Mouse (Mus musculus) myocyte (in vitro differentiated cells): ENCODE data around the gene 4930568D16Rik. TPM values are rescaled to one million over a fixed set of nuclear protein-coding genes. Genes with fewer than 3 reads are reported as not detected.

ENCODE experiments used
- H3K27me3 ChIP-seq: one replicate; pipeline ENCODE4 v1.6.1; 2011; ENCODE audit not compliant: control insufficient read depth, insufficient read depth, insufficient read length
- H3K36me3 ChIP-seq: one replicate; pipeline ENCODE4 v1.6.1; 2011; ENCODE audit not compliant: control insufficient read depth, insufficient read depth
- H3K4me2 ChIP-seq: one replicate; pipeline ENCODE4 v1.6.1; 2011; ENCODE audit warnings: low read depth, control low read depth
- H3K4me3 ChIP-seq: one replicate; pipeline ENCODE4 v1.5.1; 2011; ENCODE audit warnings: mild to moderate bottlenecking, control low read depth, moderate library complexity
- H3K79me2 ChIP-seq: one replicate; pipeline ENCODE4 v1.6.1; 2011; ENCODE audit not compliant: control insufficient read depth, insufficient read depth
- H3ac ChIP-seq: one replicate; pipeline ENCODE4 v1.6.1; 2011; ENCODE audit not compliant: control insufficient read depth, insufficient read length
- CEBPB ChIP-seq: IDR thresholded peaks from 2 replicates; pipeline ENCODE4 v1.6.1; 2011; ENCODE audit warnings: mild to moderate bottlenecking, moderate library complexity; ENCODE audit not compliant: poor library complexity, insufficient read depth, severe bottlenecking
- E2F4 ChIP-seq: IDR thresholded peaks from one replicate; pipeline ENCODE4 v1.6.1; 2011; ENCODE audit warnings: mild to moderate bottlenecking, control low read depth, moderate library complexity; ENCODE audit not compliant: insufficient read depth
- MAX ChIP-seq: IDR thresholded peaks from one replicate; pipeline ENCODE4 v1.6.1; 2011; ENCODE audit warnings: low read depth, mild to moderate bottlenecking, control low read depth
- MYOD1 ChIP-seq, 3 experiments: IDR thresholded peaks; one replicate each; pipeline ENCODE4 v1.6.1; 2011; ENCODE audit warnings: control low read depth in 2 of 3, low read depth in 2 of 3, mild to moderate bottlenecking in 2 of 3, moderate library complexity in 1 of 3; ENCODE audit not compliant: insufficient read length in 2 of 3, control insufficient read depth in 1 of 3
- MYOG ChIP-seq, 3 experiments: IDR thresholded peaks; one replicate each; pipeline ENCODE4 v1.6.1; 2011; ENCODE audit warnings: control low read depth in 2 of 3, low read depth in 2 of 3, mild to moderate bottlenecking in 2 of 3; ENCODE audit not compliant: insufficient read length in 2 of 3, control insufficient read depth in 1 of 3, insufficient read depth in 1 of 3
- POLR2A ChIP-seq: IDR thresholded peaks from one replicate; pipeline ENCODE4 v1.6.1; 2011; ENCODE audit warnings: low read depth, mild to moderate bottlenecking, control low read depth, moderate library complexity; ENCODE audit not compliant: insufficient read length
- POLR2AphosphoS2 ChIP-seq: IDR thresholded peaks from one replicate; pipeline ENCODE4 v1.6.1; 2011; ENCODE audit warnings: low read depth, control low read depth; ENCODE audit not compliant: insufficient read length
- REST ChIP-seq: IDR thresholded peaks from one replicate; pipeline ENCODE4 v1.6.1; 2011; ENCODE audit warnings: mild to moderate bottlenecking, control low read depth, moderate library complexity; ENCODE audit not compliant: insufficient read depth, insufficient read length
- SRF ChIP-seq: IDR thresholded peaks from one replicate; pipeline ENCODE4 v1.6.1; 2011; ENCODE audit warnings: low read depth; ENCODE audit not compliant: control insufficient read depth, insufficient read length
- TCF12 ChIP-seq: IDR thresholded peaks from one replicate; pipeline ENCODE4 v1.6.1; 2011; ENCODE audit warnings: mild to moderate bottlenecking, control low read depth; ENCODE audit not compliant: poor library complexity, insufficient read depth, severe bottlenecking
- TCF3 ChIP-seq: IDR thresholded peaks from one replicate; pipeline ENCODE4 v1.6.1; 2011; ENCODE audit warnings: low read depth, control low read depth; ENCODE audit not compliant: insufficient read length
- USF1 ChIP-seq: IDR thresholded peaks from one replicate; pipeline ENCODE4 v1.6.1; 2011; ENCODE audit warnings: low read depth, mild to moderate bottlenecking, control low read depth, moderate library complexity
- polyA plus RNA-seq: library from polyadenylated mRNA; unstranded; fragments of >200 nt; fragmentation: generic; extraction: Trizol; gene quantifications from one replicate; pipeline ENCODE4 v1.2.1, GENCODE M21; 2012; ENCODE audit warnings: missing spikeins

Gene 4930568D16Rik
- polyA plus RNA-seq, 1 experiment, result not detected

DNA sequence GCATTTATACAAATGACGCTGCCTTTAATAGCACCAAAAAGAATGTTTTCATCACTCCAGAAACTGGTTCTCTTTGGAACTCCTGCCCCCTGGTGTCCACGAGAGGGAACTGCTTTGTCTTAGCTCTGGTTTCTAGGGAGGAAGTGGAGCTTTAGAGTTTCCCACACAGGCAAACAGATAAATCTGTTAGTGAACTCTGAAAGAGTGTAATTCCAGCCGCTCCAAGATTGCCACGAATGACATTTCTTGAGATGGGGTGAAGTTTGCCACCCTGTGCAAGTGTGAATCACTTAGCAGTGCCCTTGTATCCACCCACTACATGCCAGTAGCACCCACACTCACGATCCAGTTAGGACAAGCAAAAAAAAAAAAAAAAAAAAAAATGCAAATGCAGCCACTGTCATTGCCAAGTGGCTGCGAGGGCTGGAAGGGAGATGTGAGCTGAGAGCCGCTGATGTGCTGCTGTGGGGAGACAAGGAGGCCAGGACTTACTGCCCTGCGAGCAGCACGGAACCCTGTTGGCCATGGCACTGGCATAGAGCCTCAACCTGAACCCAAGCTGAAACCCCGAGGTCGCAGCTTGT lies 30.2 kb upstream of the 4930568D16Rik start:
- H3K27me3 ChIP-seq, result no peaks in the 10 kb centered on the region
- no peaks in the 10 kb centered on the region for H3K79me2 ChIP-seq
- no peak overlapping the region for H3ac ChIP-seq
- peak overlapping the region; percentile 57 for H3K4me2 ChIP-seq
- no peak overlapping the region for H3K4me3 ChIP-seq
- no peaks in the 10 kb centered on the region for H3K36me3 ChIP-seq
- no peak for TF ChIP-seq TCF12
- no peak for TF ChIP-seq SRF
- no peak for TF ChIP-seq TCF3
- TF ChIP-seq POLR2AphosphoS2, result no peak
- no peak for TF ChIP-seq MYOG (IDR thresholded peaks at IDR 0.05; ENCODE audit: control insufficient read depth in 1 of 3, insufficient read depth in 1 of 3, insufficient read length in 2 of 3, low read depth in 2 of 3)
- no peak for TF ChIP-seq USF1
- TF ChIP-seq MYOD1 (IDR thresholded peaks at IDR 0.05; ENCODE audit: control insufficient read depth in 1 of 3, insufficient read length in 2 of 3, low read depth in 2 of 3), result no peak
- no peak for TF ChIP-seq REST
- no peak for TF ChIP-seq CEBPB
- no peak for TF ChIP-seq POLR2A
- no peak for TF ChIP-seq E2F4
- no peak for TF ChIP-seq MAX

DNA sequence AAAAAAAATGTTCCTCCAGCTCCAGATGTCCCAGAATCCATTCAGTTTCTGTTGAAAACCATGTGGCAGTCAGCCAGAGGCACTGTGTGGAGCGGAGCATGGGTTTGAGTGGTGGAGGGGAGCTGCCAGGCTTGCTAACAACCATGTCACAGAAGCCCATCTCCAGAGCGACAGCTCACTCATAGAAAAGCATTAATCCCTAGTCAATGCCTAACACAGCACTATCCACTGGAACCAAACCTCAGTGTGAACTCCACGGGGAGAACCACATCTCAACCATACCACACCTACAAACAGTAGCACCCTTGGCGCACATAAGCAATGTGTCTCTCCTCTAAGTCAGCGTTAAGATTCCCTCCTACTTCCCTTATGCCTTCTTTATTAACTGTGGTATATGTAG lies 29.6 kb upstream of the 4930568D16Rik start, which contains the start of gene 4930402F06Rik:
Gene 4930402F06Rik (minus strand): TSS at position 80 of the 400 bp plus-strand sequence.
- no peak within 1 kb of the TSS for H3K4me3 ChIP-seq
- no peak within 1 kb of the TSS for H3ac ChIP-seq
- H3K4me2 ChIP-seq, result peak within 1 kb of the TSS; percentile 57
- no peaks in the 10 kb centered on the region for H3K36me3 ChIP-seq
- no peaks in the 10 kb centered on the region for H3K27me3 ChIP-seq
- no peak for TF ChIP-seq SRF
- TF ChIP-seq MYOG (IDR thresholded peaks at IDR 0.05; ENCODE audit: control insufficient read depth in 1 of 3, insufficient read depth in 1 of 3, insufficient read length in 2 of 3, low read depth in 2 of 3), result no peak
- TF ChIP-seq TCF12, result no peak
- no peak for TF ChIP-seq USF1
- TF ChIP-seq TCF3, result no peak
- no peak for TF ChIP-seq MAX
- no peak for TF ChIP-seq CEBPB
- TF ChIP-seq REST, result no peak
- TF ChIP-seq POLR2AphosphoS2, result no peak
- no peak for TF ChIP-seq MYOD1 (IDR thresholded peaks at IDR 0.05; ENCODE audit: control insufficient read depth in 1 of 3, insufficient read length in 2 of 3, low read depth in 2 of 3)
- no peak for TF ChIP-seq POLR2A
- no peak for TF ChIP-seq E2F4
- no peaks in the 10 kb centered on the region for H3K79me2 ChIP-seq

DNA sequence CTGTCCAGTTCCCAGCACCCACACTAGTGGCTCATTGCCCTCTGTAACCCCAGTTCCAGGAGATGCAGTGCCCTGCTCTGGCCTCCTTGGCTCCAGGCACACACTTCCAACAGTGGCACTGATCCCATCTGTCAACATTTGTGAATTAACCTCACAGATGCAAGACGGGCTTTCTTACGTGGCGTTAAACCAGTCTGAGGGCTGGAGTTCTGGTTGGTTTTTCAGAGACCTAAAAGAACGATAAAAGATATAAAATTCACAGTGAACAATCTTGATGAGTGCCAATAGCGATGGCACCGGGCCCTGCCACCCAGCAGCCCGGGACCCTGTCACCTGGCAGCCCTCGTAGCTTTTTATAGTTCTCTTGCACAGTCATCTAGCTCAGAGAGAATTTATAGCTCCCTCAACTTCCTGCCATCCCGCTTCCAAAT lies 17.9 kb upstream of the 4930568D16Rik start:
- Histone ChIP-seq H3K36me3 (no peaks in the 10 kb centered on the region), H3ac (no peak overlapping the region), H3K4me3 (no peak overlapping the region), H3K4me2 (peak overlapping the region; percentile 55), H3K79me2 (no peaks in the 10 kb centered on the region), H3K27me3 (no peaks in the 10 kb centered on the region)
- no peak for TF ChIP-seq POLR2A
- peak in 1 of 3 experiments; percentile 29 for TF ChIP-seq MYOG (IDR thresholded peaks at IDR 0.05; ENCODE audit: control insufficient read depth in 1 of 3, insufficient read depth in 1 of 3, insufficient read length in 2 of 3, low read depth in 2 of 3)
- TF ChIP-seq MYOD1 (IDR thresholded peaks at IDR 0.05; ENCODE audit: control insufficient read depth in 1 of 3, insufficient read length in 2 of 3, low read depth in 2 of 3), result peak in 1 of 3 experiments; percentile 40
- peak; percentile 0 for TF ChIP-seq TCF12

DNA sequence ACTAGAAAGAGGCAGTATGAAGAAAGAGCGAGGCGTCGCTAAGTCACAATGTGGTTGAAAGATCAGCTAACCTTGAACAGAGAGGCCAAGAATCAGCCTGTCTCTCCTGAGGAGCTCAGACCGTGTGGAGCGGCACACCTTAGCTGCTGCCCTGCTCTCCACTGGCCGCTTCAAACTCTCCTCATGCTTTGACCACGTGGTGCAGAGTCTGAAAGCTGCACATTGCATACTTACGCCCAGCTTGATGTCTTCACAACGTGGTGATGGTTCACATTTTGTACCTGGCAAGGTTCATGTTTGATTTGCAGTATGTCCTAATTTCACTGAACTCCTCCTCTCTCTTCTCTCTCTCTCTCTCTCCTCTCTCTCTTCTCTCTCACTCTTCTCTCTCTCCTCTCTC lies 11.8 kb upstream of the 4930568D16Rik start:
- peak; percentile 13 for TF ChIP-seq USF1
- no peak for TF ChIP-seq REST
- Histone ChIP-seq H3K36me3 (no peaks in the 10 kb centered on the region), H3K4me3 (no peak overlapping the region), H3ac (no peak overlapping the region), H3K4me2 (no peak overlapping the region), H3K27me3 (no peaks in the 10 kb centered on the region), H3K79me2 (no peaks in the 10 kb centered on the region)

DNA sequence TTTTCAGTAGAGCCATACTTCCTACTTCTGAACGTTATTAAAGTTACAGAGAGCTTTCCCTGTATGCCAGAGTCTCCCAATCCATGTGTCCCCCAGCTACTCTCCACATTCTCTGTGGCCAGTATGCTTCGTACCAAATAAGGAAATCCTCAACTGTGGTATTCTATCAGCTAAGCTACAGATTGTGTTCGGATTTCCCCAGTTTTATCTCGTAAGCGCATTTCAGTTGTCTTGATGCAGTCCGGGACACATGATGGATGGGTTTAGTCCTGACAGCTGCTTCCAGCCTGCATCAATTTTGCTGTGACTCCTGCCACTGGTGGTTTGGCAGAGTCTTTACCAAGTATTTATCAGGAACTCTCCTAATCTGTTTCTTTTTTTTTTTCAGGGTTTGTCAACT lies 10.1 kb upstream of the 4930568D16Rik start:
- H3K27me3 ChIP-seq, result no peaks in the 10 kb centered on the region
- H3K79me2 ChIP-seq, result no peaks in the 10 kb centered on the region
- no peak overlapping the region for H3ac ChIP-seq
- no peaks in the 10 kb centered on the region for H3K36me3 ChIP-seq
- TF ChIP-seq E2F4 (no peak), SRF (peak; percentile 77), MYOD1 (IDR thresholded peaks at IDR 0.05; ENCODE audit: control insufficient read depth in 1 of 3, insufficient read length in 2 of 3, low read depth in 2 of 3) (peak in 2 of 3 experiments; percentile 21 to 63)
- H3K4me3 ChIP-seq, result no peak overlapping the region
- peak overlapping the region; percentile 16 for H3K4me2 ChIP-seq
